Mouse (Mus musculus) cortical plate, adult 2 months (tissue): ENCODE measurements around the gene Ptpn22. TPM values are rescaled to one million over a fixed set of nuclear protein-coding genes. Genes with fewer than 3 reads are reported as not detected.

Experiments
- H3K27ac ChIP-seq: fragments of 200-500 bp; 2 replicates; pipeline ENCODE4 v1.5.1; 2012; ENCODE audit warnings: low read length, control low read depth, inconsistent platforms; ENCODE audit not compliant: insufficient read depth
- H3K4me1 ChIP-seq: fragments of 200-500 bp; 2 replicates; pipeline ENCODE4 v1.6.1; 2011; ENCODE audit warnings: low read length; ENCODE audit not compliant: control insufficient read depth, insufficient read depth
- H3K4me3 ChIP-seq: fragments of 200-500 bp; 2 replicates; pipeline ENCODE4 v1.5.1; 2011; ENCODE audit warnings: mild to moderate bottlenecking, low read length, control low read depth; ENCODE audit not compliant: insufficient read depth
- CTCF ChIP-seq: fragments of 200-500 bp; IDR thresholded peaks from 2 replicates; pipeline ENCODE4 v1.5.1; 2011; ENCODE audit warnings: mild to moderate bottlenecking, control low read depth, low read length; ENCODE audit not compliant: insufficient read depth; ENCODE audit errors: extremely low read depth
- POLR2A ChIP-seq: fragments of 200-500 bp; IDR thresholded peaks from 2 replicates; pipeline ENCODE4 v1.6.1; 2011; ENCODE audit warnings: mild to moderate bottlenecking, low read length, control low read depth; ENCODE audit not compliant: insufficient read depth; ENCODE audit errors: extremely low read depth
- polyA plus RNA-seq: library from polyadenylated mRNA; depleted of rRNA; stranded (reverse); fragments of >200 nt; gene quantifications from 2 replicates; pipeline ENCODE4 v1.2.3, GENCODE M21; 2012

Gene Ptpn22
- polyA plus RNA-seq, 1 experiment, result 1.4 TPM

DNA sequence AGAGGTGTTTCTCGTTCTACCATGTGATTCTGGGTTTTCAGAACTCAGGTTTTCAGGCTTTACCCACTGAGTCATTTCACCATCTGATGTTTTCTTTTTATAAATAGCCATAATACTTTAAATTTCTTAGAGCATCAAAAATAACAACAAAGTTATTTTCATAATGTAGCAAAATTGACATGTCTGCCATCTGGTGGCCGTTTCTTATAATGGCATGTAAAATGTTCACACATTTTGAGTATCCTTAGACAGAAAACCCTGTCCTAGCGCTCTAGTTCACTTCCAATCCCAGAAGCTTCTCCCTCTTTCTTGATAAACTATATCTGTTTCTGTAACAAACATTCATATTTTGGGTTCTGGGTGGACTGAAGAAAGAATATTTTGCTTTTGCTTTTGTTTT, 28.0 kb downstream of the Ptpn22 start:
- Histone ChIP-seq H3K27ac (no peak overlapping the region), H3K4me1 (peaks cover 1% of the 10 kb centered on the region; the same call in 1 of the 2 replicates), H3K4me3 (no peak overlapping the region)
- TF ChIP-seq CTCF, result no peak
- TF ChIP-seq POLR2A, result no peak

- H3K4me1 ChIP-seq, result no peaks in the 10 kb centered on the region
- no peak for TF ChIP-seq POLR2A
- TF ChIP-seq CTCF, result no peak
- no peak overlapping the region for H3K27ac ChIP-seq
- no peak overlapping the region for H3K4me3 ChIP-seq
Measured at GRCm38 (mm10) chr3:103893374-103893773, 33.8 kb downstream of the Ptpn22 start.

DNA sequence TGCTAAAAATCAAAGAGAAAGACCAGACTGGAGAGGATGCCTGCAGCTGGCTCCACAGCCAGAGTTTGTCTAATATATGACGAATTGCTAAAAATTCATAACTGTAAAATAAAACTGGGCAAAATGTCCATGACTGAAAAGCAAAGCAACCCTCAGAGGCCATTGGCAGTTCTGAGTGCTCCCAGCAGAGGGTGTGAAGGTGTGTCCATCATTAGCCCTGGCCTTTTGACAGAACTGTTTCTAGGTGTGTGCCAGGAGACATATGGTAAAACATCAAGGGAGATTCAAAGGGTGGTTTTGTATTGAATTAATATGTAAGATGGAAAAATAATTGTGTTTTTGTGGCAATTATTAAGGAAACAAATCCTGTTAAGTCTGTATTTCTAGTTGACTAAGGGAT, 45.1 kb downstream of the Ptpn22 start:
- Histone ChIP-seq H3K4me1 (no peaks in the 10 kb centered on the region), H3K27ac (no peak overlapping the region), H3K4me3 (no peak overlapping the region)
- no peak for TF ChIP-seq POLR2A
- 0 out of 2 replicates have a peak, but pooled peaks have one; percentile 14 for TF ChIP-seq CTCF

GRCm38 (mm10) chr3:103907335-103908030, 47.9 kb downstream of the Ptpn22 start:
- no peaks in the 10 kb centered on the region for H3K4me1 ChIP-seq
- no peak overlapping the region for H3K27ac ChIP-seq
- H3K4me3 ChIP-seq, result no peak overlapping the region

DNA sequence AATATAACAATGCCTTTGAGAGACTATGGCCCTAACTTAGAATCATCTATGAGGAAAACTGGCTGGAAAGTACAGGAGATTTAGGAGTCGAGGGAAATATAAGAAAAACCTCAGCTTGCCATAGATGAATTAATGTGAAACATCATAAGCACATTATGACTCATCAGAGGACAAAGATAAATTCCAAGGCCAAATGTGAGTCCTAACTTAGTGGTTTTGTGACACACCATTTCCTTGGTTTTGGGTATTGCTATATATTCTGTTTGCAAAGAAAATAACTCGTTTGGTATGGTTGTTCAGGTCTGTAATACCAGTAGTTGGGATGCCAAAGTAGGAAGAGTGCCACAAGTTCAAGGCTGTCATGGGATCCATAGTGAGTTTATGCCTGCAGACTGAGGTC, 49.2 kb downstream of the Ptpn22 start:
- no peak for TF ChIP-seq POLR2A
- TF ChIP-seq CTCF, result no peak

More at GRCm38 (mm10) chr3:103907335-103908030, 47.9 kb downstream of the Ptpn22 start:
- no peak for TF ChIP-seq CTCF
- TF ChIP-seq POLR2A, result no peak

GRCm38 (mm10) chr3:103913451-103913961, 53.9 kb downstream of the Ptpn22 start:
- H3K27ac ChIP-seq, result no peak overlapping the region
- peak overlapping the region; percentile 99 for H3K4me3 ChIP-seq
- no peak for TF ChIP-seq POLR2A
- no peak for TF ChIP-seq CTCF
- H3K4me1 ChIP-seq, result no peaks in the 10 kb centered on the region

More for the DNA sequence above, 49.2 kb downstream of the Ptpn22 start:
- H3K27ac ChIP-seq, result no peak overlapping the region
- no peak overlapping the region for H3K4me3 ChIP-seq
- H3K4me1 ChIP-seq, result no peaks in the 10 kb centered on the region

- Histone ChIP-seq H3K4me3 (peak within 1 kb of the TSS; percentile 99), H3K27ac (peak within 1 kb of the TSS; percentile 45), H3K4me1 (no peaks in the 10 kb centered on the region)
- TF ChIP-seq CTCF, result no peak
- peak; percentile 79 for TF ChIP-seq POLR2A
Measured at GRCm38 (mm10) chr3:103914010-103914669, 54.5 kb downstream of the Ptpn22 start, which contains the start of gene Rsbn1. Rsbn1 (plus strand) TSS chr3:103914120.

DNA sequence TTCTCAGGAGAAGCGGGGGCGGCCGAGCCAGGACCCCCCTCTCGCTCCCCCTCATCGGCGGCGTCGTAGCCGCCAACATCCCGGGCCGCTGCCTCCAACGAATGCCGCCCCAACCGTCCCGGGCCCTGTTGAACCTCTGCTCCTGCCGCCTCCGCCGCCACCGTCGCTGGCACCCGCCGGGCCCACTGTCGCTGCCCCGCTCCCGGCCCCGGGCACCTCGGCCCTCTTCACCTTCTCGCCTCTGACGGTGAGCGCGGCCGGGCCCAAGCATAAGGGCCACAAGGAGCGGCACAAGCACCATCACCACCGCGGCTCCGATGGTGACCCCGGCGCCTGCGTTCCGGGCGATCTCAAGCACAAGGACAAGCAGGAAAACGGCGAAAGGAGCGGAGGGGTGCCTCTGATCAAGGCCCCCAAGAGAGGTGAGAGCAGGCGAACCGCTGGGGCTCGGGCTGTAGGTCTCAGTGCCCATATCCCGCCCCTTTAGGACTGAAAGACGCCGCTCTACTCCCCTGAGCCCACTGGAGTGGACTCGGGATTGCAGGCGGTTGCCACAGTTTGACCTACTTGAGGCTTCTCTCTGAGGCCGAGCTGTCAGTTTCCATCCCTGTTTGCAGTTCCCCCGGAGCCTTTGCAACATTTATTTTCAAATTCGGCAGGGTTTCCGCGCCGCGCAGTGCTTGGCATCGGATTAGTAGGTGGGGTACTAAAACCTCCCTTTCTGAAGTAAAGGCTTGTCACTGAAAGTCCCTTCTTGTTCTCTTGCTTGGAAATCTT, 55.3 kb downstream of the Ptpn22 start:
- TF ChIP-seq POLR2A, result no peak
- H3K27ac ChIP-seq, result peak overlapping the region; percentile 45; the same call in 1 of the 2 replicates
- H3K4me1 ChIP-seq, result no peaks in the 10 kb centered on the region
- H3K4me3 ChIP-seq, result peak overlapping the region; percentile 99

- Histone ChIP-seq H3K27ac (no peak overlapping the region), H3K4me1 (0 out of 2 replicates have a peak, but pooled peaks cover 1% of the 10 kb centered on the region), H3K4me3 (peak overlapping the region; percentile 99)
- TF ChIP-seq CTCF (no peak), POLR2A (no peak)
Measured at GRCm38 (mm10) chr3:103915509-103915896, 55.9 kb downstream of the Ptpn22 start.
